Mouse (Mus musculus) embryonic facial prominence, embryonic 14.5 days (tissue): Measurements from ENCODE around the gene Tedc2. TPM values are rescaled to one million over a fixed set of nuclear protein-coding genes. Genes with fewer than 3 reads are reported as not detected.

Experiments
- ATAC-seq: fragments of 200-750 bp; cut with Nextera tagmentation; 2 replicates; pipeline ENCODE4 v1.8.0; 2017; ENCODE audit warnings: low read depth, moderate number of reproducible peaks, moderate TSS enrichment
- DNase-seq: peaks from one replicate; pipeline ENCODE4 v3.0.0-alpha.2; 2015; ENCODE audit warnings: low spot score
- H3K27ac ChIP-seq: fragments of 300-500 bp; sonication (generic); replicated peaks from 2 replicates; pipeline ENCODE4 v1.5.1; 2014; ENCODE audit warnings: low read depth, mild to moderate bottlenecking, low read length, moderate library complexity
- H3K27me3 ChIP-seq: fragments of 300-500 bp; sonication (generic); replicated peaks from 2 replicates; pipeline ENCODE4 v1.6.1; 2014; ENCODE audit warnings: low read length; ENCODE audit not compliant: control insufficient read depth, insufficient read depth
- H3K36me3 ChIP-seq: fragments of 300-500 bp; sonication (generic); 2 replicates; pipeline ENCODE4 v1.6.1; 2014; ENCODE audit warnings: low read length, mixed read lengths; ENCODE audit not compliant: control insufficient read depth, insufficient read depth
- H3K4me1 ChIP-seq: fragments of 300-500 bp; sonication (generic); 2 replicates; pipeline ENCODE4 v1.6.1; 2014; ENCODE audit warnings: antibody characterized with exemption, low read length; ENCODE audit not compliant: control insufficient read depth, insufficient read depth
- H3K4me2 ChIP-seq: fragments of 300-500 bp; sonication (generic); 2 replicates; pipeline ENCODE4 v1.6.1; 2014; ENCODE audit warnings: low read depth, mild to moderate bottlenecking, low read length, moderate library complexity, mixed read lengths
- H3K4me3 ChIP-seq: fragments of 300-500 bp; sonication (generic); 2 replicates; pipeline ENCODE4 v1.5.1; 2014; ENCODE audit warnings: low read depth, mild to moderate bottlenecking, low read length
- H3K9ac ChIP-seq: fragments of 300-500 bp; sonication (generic); 2 replicates; pipeline ENCODE4 v1.6.1; 2014; ENCODE audit warnings: low read depth, mild to moderate bottlenecking, low read length, moderate library complexity, mixed read lengths
- H3K9me3 ChIP-seq: fragments of 300-500 bp; sonication (generic); 2 replicates; pipeline ENCODE4 v1.6.1; 2016; ENCODE audit warnings: low read length; ENCODE audit not compliant: control insufficient read depth
- WGBS: fragments of 180-500 bp; shearing (Covaris S2); extraction: QIAGEN DNeasy Blood & Tissue Kit; methylation state at CpG from one replicate; pipeline ENCODE4 v1.1.7; 2014; 5-methylcytosine and 5-hydroxymethylcytosine counted together
- polyA plus RNA-seq: library from polyadenylated mRNA; unstranded; fragments of >200 nt; fragmentation: Nextera tagmentation; extraction: Ambion mirVana; gene quantifications from 2 replicates; pipeline ENCODE4 v1.2.1, GENCODE M21; 2014

Tedc2 gene
- polyA plus RNA-seq, 1 experiment from 2014 or later, result 9.2 TPM

DNA sequence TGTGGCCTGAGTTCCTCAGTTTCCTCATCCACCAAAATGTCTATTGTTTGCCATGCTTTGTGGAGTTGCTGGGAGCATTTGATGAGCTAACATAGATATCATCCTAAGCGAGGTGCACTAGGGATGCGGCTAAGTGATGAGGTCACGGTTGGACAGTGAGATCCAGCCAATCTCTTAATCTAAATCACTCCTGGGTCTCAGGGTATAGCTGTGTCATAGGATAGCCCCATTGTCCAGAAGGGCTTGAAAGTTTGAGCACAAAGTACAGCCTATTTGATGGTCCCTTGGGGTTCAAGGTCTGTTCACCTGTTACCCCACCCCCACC is 10.8 kb downstream of the Tedc2 start:
- H3K4me3 ChIP-seq, result peak overlapping the region; percentile 75
- ATAC-seq, result no peak
- DNase-seq, result no peak
- H3K27ac ChIP-seq, result peak overlapping the region; percentile 93
- WGBS, result 60% methylated on average over 3 of the region's 3 CpGs
- H3K4me2 ChIP-seq, result peak overlapping the region; percentile 92
- 0 out of 2 replicates have a peak, but pooled peaks cover under 1% of the 10 kb centered on the region for H3K36me3 ChIP-seq
- peaks cover 61% of the 10 kb centered on the region for H3K4me1 ChIP-seq
- H3K9ac ChIP-seq, result peak overlapping the region; percentile 78; the same call in 1 of the 2 replicates
- H3K9me3 ChIP-seq, result no peaks in the 10 kb centered on the region
- H3K27me3 ChIP-seq, result no peaks in the 10 kb centered on the region

- peak; percentile 96 for DNase-seq
- Histone ChIP-seq H3K9ac (peak within 1 kb of the TSS; percentile 78), H3K4me3 (peak within 1 kb of the TSS; percentile 75), H3K4me1 (peaks cover 67% of the 10 kb centered on the region), H3K4me2 (peak within 1 kb of the TSS; percentile 92), H3K9me3 (no peaks in the 10 kb centered on the region), H3K27ac (peak within 1 kb of the TSS; percentile 93), H3K36me3 (no peaks in the 10 kb centered on the region), H3K27me3 (no peaks in the 10 kb centered on the region)
- ATAC-seq, result peak; percentile 73
- WGBS, result 2% methylated on average over 18 of the region's 43 CpGs
Measured at GRCm38 (mm10) chr17:24209043-24209915, 11.4 kb downstream of the Tedc2 start, which contains the start of gene Ntn3. TSS of gene Ntn3 (minus strand) at chr17:24209531.

GRCm38 (mm10) chr17:24208641-24209042 is 12.0 kb downstream of the Tedc2 start:
- peak overlapping the region; percentile 78 for H3K9ac ChIP-seq
- H3K4me1 ChIP-seq, result peaks cover 72% of the 10 kb centered on the region
- ATAC-seq, result no peak
- peak overlapping the region; percentile 92 for H3K4me2 ChIP-seq
- H3K27me3 ChIP-seq, result no peaks in the 10 kb centered on the region
- H3K36me3 ChIP-seq, result no peaks in the 10 kb centered on the region
- peak overlapping the region; percentile 93 for H3K27ac ChIP-seq
- H3K4me3 ChIP-seq, result peak overlapping the region; percentile 75
- H3K9me3 ChIP-seq, result no peaks in the 10 kb centered on the region
- WGBS, result 0% methylated on average over 7 of the region's 29 CpGs
- DNase-seq, result no peak

- 55% methylated on average over 33 of the region's 34 CpGs for WGBS
Measured at GRCm38 (mm10) chr17:24207768-24208640, 12.6 kb downstream of the Tedc2 start.

GRCm38 (mm10) chr17:24206451-24207351 is 13.9 kb downstream of the Tedc2 start:
- Histone ChIP-seq H3K4me1 (peaks cover 74% of the 10 kb centered on the region), H3K4me3 (peak overlapping the region; percentile 75), H3K9ac (peak overlapping the region; percentile 78), H3K4me2 (peak overlapping the region; percentile 92), H3K27me3 (no peaks in the 10 kb centered on the region), H3K27ac (peak overlapping the region; percentile 65; the same call in 1 of the 2 replicates), H3K9me3 (no peaks in the 10 kb centered on the region), H3K36me3 (no peaks in the 10 kb centered on the region)
- DNase-seq (peak; percentile 83), ATAC-seq (0 out of 2 replicates have a peak, but pooled peaks have one; percentile 6)
- WGBS, result 6% methylated on average over 51 of the region's 62 CpGs

More at GRCm38 (mm10) chr17:24207768-24208640, 12.6 kb downstream of the Tedc2 start:
- peak overlapping the region; percentile 92 for H3K4me2 ChIP-seq
- no peak for ATAC-seq
- H3K9me3 ChIP-seq, result no peaks in the 10 kb centered on the region
- peak overlapping the region; percentile 78 for H3K9ac ChIP-seq
- no peaks in the 10 kb centered on the region for H3K27me3 ChIP-seq
- DNase-seq, result no peak
- H3K36me3 ChIP-seq, result no peaks in the 10 kb centered on the region
- peak overlapping the region; percentile 93 for H3K27ac ChIP-seq
- peak overlapping the region; percentile 75 for H3K4me3 ChIP-seq
- peaks cover 77% of the 10 kb centered on the region for H3K4me1 ChIP-seq

GRCm38 (mm10) chr17:24205908-24206361 is 14.7 kb downstream of the Tedc2 start:
- Histone ChIP-seq H3K4me2 (peak overlapping the region; percentile 92), H3K9ac (peak overlapping the region; percentile 78), H3K36me3 (no peaks in the 10 kb centered on the region), H3K27ac (peak overlapping the region; percentile 65), H3K9me3 (no peaks in the 10 kb centered on the region), H3K4me1 (peaks cover 67% of the 10 kb centered on the region), H3K4me3 (peak overlapping the region; percentile 75), H3K27me3 (no peaks in the 10 kb centered on the region)
- ATAC-seq (peak; percentile 3), DNase-seq (peak; percentile 38)
- WGBS, result 6% methylated on average over 15 of the region's 15 CpGs

GRCm38 (mm10) chr17:24205284-24205888 is 15.3 kb downstream of the Tedc2 start, which contains the start of gene Tbc1d24:
TSS of gene Tbc1d24 (minus strand) at chr17:24205562.
- peak within 1 kb of the TSS; percentile 65 for H3K27ac ChIP-seq
- no peaks in the 10 kb centered on the region for H3K27me3 ChIP-seq
- peak within 1 kb of the TSS; percentile 84 for H3K9ac ChIP-seq
- H3K4me1 ChIP-seq, result peaks cover 62% of the 10 kb centered on the region
- H3K4me2 ChIP-seq, result peak within 1 kb of the TSS; percentile 92
- ATAC-seq (peak; percentile 81), DNase-seq (peak; percentile 96)
- WGBS, result under 1% methylated on average over 39 of the region's 65 CpGs
- H3K9me3 ChIP-seq, result no peaks in the 10 kb centered on the region
- H3K36me3 ChIP-seq, result no peaks in the 10 kb centered on the region
- peak within 1 kb of the TSS; percentile 75 for H3K4me3 ChIP-seq
